Mouse (Mus musculus) liver, embryonic 11.5 days (tissue): ENCODE results near the gene Gm9944. TPM values are rescaled to one million over a fixed set of nuclear protein-coding genes. Genes with fewer than 3 reads are reported as not detected.

ENCODE experiments used
- ATAC-seq: fragments of 200-750 bp; cut with Nextera tagmentation; replicated peaks from 2 replicates; pipeline ENCODE4 v1.8.0; 2017; ENCODE audit warnings: moderate number of reproducible peaks, mild to moderate bottlenecking, moderate TSS enrichment, moderate library complexity; ENCODE audit not compliant: low FRiP score
- DNase-seq: peaks from one replicate; pipeline ENCODE4 v3.0.0-alpha.2; 2017; ENCODE audit warnings: low spot score
- H3K27ac ChIP-seq: fragments of 300-500 bp; sonication (generic); 2 replicates; pipeline ENCODE4 v1.5.1; 2014; ENCODE audit warnings: mild to moderate bottlenecking, low read depth, low read length, control low read depth
- H3K27me3 ChIP-seq: fragments of 300-500 bp; sonication (generic); replicated peaks from 2 replicates; pipeline ENCODE4 v1.6.1; 2014; ENCODE audit warnings: low read length, mixed read lengths; ENCODE audit not compliant: control insufficient read depth, insufficient read depth
- H3K36me3 ChIP-seq: fragments of 300-500 bp; sonication (generic); 2 replicates; pipeline ENCODE4 v1.6.1; 2014; ENCODE audit warnings: mild to moderate bottlenecking, low read length, moderate library complexity, mixed read lengths; ENCODE audit not compliant: control insufficient read depth, insufficient read depth
- H3K4me1 ChIP-seq: fragments of 300-500 bp; sonication (generic); replicated peaks from 2 replicates; pipeline ENCODE4 v1.6.1; 2014; ENCODE audit warnings: low read length, mixed read lengths; ENCODE audit not compliant: control insufficient read depth, insufficient read depth
- H3K4me2 ChIP-seq: fragments of 300-500 bp; sonication (generic); 2 replicates; pipeline ENCODE4 v1.6.1; 2014; ENCODE audit warnings: mild to moderate bottlenecking, control low read depth, moderate library complexity
- H3K4me3 ChIP-seq: fragments of 300-500 bp; sonication (generic); 2 replicates; pipeline ENCODE4 v1.5.1; 2014; ENCODE audit warnings: low read depth, low read length, control low read depth
- H3K9ac ChIP-seq: fragments of 300-500 bp; sonication (generic); 2 replicates; pipeline ENCODE4 v1.6.1; 2014; ENCODE audit warnings: low read depth, low read length, control low read depth
- H3K9me3 ChIP-seq: fragments of 300-500 bp; sonication (generic); 2 replicates; pipeline ENCODE4 v1.6.1; 2016; ENCODE audit warnings: low read length, inconsistent platforms, mixed read lengths; ENCODE audit not compliant: control insufficient read depth
- WGBS: fragments of 180-500 bp; shearing (Covaris S2); extraction: QIAGEN DNeasy Blood & Tissue Kit; methylation state at CpG from one replicate; pipeline ENCODE4 v1.1.7; 2014; 5-methylcytosine and 5-hydroxymethylcytosine counted together
- polyA plus RNA-seq: library from polyadenylated mRNA; unstranded; fragments of >200 nt; fragmentation: Nextera tagmentation; extraction: Ambion mirVana; gene quantifications from 2 replicates; pipeline ENCODE4 v1.2.1, GENCODE M21; 2014

Gm9944 gene
- polyA plus RNA-seq, 1 experiment from 2014 or later, result not detected

DNA sequence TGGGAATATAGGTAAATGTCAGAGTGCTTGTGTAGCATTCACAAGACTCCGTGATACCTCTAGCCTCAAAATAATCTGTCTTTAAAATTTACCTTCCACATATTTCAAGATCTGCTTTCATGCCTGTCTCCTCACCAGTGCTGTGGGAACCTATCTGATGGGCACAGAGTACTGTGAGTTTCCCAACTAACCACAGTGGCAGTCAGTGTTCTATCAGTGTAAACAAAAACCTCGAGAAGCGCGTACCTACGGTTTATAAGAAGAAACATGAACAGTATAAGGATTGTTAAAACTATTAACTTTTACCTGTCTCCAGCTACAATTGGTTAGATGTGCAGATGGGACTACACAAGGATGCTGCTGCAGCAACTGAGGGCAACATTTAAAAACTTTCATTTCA is 19.9 kb downstream of the Gm9944 start:
- Histone ChIP-seq H3K27me3 (no peaks in the 10 kb centered on the region), H3K4me3 (no peak overlapping the region), H3K9ac (no peak overlapping the region), H3K4me1 (no peaks in the 10 kb centered on the region), H3K27ac (no peak overlapping the region), H3K36me3 (no peaks in the 10 kb centered on the region), H3K9me3 (no peaks in the 10 kb centered on the region), H3K4me2 (no peak overlapping the region)
- no peak for ATAC-seq
- DNase-seq, result no peak
- 77% methylated on average over 5 of the region's 5 CpGs for WGBS

GRCm38 (mm10) chr4:144430723-144431122 is 22.4 kb downstream of the Gm9944 start:
- no peak for ATAC-seq
- H3K4me2 ChIP-seq, result no peak overlapping the region
- H3K27me3 ChIP-seq, result no peaks in the 10 kb centered on the region
- no peak overlapping the region for H3K27ac ChIP-seq
- no peak overlapping the region for H3K4me3 ChIP-seq
- H3K9ac ChIP-seq, result no peak overlapping the region
- no peaks in the 10 kb centered on the region for H3K9me3 ChIP-seq
- DNase-seq, result no peak
- H3K4me1 ChIP-seq, result no peaks in the 10 kb centered on the region
- 64% methylated on average over 2 of the region's 2 CpGs for WGBS
- H3K36me3 ChIP-seq, result no peaks in the 10 kb centered on the region

- 25% methylated on average over 3 of the region's 3 CpGs for WGBS
- H3K9me3 ChIP-seq, result no peaks in the 10 kb centered on the region
- no peak for DNase-seq
- no peak overlapping the region for H3K9ac ChIP-seq
- H3K4me1 ChIP-seq, result no peaks in the 10 kb centered on the region
- H3K36me3 ChIP-seq, result no peaks in the 10 kb centered on the region
- ATAC-seq, result no peak
- H3K27ac ChIP-seq, result no peak overlapping the region
- no peak overlapping the region for H3K4me3 ChIP-seq
- no peaks in the 10 kb centered on the region for H3K27me3 ChIP-seq
- H3K4me2 ChIP-seq, result no peak overlapping the region
Measured at GRCm38 (mm10) chr4:144428868-144429267, 24.2 kb downstream of the Gm9944 start.

DNA sequence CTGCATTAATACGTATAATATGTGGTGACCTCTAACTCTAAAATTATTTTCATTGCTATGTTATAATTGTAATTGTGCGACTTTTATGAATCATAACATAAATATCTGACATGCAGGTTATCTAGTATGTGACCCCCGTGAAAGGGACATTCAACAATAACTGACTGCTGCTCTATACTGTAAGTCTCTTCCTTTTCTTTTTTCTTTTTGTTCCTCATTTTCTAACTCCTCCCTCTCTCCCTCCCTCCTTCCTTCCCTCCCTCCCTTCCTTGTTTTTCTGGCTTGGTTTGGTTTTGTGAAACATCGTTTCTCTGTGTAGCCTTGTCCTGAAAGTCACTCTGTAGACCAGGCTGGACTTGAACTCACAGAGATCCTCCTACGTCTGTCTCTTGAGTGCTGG is 28.5 kb downstream of the Gm9944 start:
- Histone ChIP-seq H3K36me3 (no peaks in the 10 kb centered on the region), H3K27me3 (no peaks in the 10 kb centered on the region), H3K9me3 (no peaks in the 10 kb centered on the region), H3K4me1 (no peaks in the 10 kb centered on the region), H3K27ac (no peak overlapping the region), H3K4me2 (no peak overlapping the region), H3K4me3 (no peak overlapping the region), H3K9ac (no peak overlapping the region)
- ATAC-seq, result no peak
- WGBS, result 67% methylated on average over 5 of the region's 5 CpGs
- DNase-seq, result no peak

- Histone ChIP-seq H3K4me3 (no peak overlapping the region), H3K9me3 (no peaks in the 10 kb centered on the region), H3K4me1 (no peaks in the 10 kb centered on the region), H3K27me3 (no peaks in the 10 kb centered on the region), H3K4me2 (no peak overlapping the region), H3K9ac (no peak overlapping the region), H3K27ac (no peak overlapping the region), H3K36me3 (no peaks in the 10 kb centered on the region)
- ATAC-seq (no peak), DNase-seq (no peak)
Measured at GRCm38 (mm10) chr4:144420644-144421043, 32.5 kb downstream of the Gm9944 start.

DNA sequence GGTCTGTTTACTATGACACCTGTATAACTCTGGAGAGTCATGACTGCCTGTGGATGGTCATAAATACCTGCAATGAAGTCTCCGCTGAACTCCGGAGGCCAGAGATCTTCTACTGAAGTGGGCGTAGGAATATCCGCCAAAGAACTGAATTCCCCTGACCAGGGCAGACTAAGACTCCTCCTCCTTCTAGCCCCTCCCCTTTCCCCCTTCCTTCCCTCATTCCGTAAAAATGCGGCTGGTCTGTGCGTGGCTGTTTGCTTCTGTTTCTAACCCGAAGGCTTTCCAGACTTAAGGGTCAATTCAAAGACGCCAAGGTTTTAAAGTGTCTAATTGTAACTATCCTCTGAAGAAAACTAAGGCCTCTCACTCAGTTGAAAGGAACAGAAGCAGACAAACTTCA is 44.8 kb downstream of the Gm9944 start, which contains the start of gene Pramef12:
Gene Pramef12, minus strand, starts transcription at position 175 of the 400 bp plus-strand sequence.
- Histone ChIP-seq H3K9ac (no peak within 1 kb of the TSS), H3K27me3 (no peaks in the 10 kb centered on the region), H3K9me3 (no peaks in the 10 kb centered on the region), H3K4me1 (no peaks in the 10 kb centered on the region), H3K4me3 (no peak within 1 kb of the TSS), H3K36me3 (no peaks in the 10 kb centered on the region), H3K27ac (no peak within 1 kb of the TSS), H3K4me2 (no peak within 1 kb of the TSS)
- WGBS, result 59% methylated on average over 9 of the region's 9 CpGs
- no peak for DNase-seq
- no peak for ATAC-seq

DNA sequence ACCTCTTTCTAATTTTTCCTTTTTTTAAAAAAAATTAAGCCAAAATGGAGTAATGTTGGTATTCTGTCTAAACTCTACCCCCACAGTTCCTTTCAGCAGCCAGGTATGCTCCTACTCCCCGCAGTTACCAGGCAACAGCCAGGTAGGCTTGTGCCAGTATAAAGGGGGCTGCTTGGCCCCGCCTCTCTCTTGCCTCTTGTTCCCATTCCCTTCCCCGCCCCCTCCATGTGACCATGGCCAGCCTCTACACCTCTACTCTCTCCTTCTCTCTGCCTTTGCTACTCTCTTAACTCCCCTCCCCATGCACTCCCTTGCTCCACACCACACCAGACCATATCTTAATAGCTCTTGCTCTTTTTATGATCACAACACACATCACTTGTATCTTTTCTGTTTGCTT is 46.9 kb downstream of the Gm9944 start:
- no peak overlapping the region for H3K4me3 ChIP-seq
- no peak overlapping the region for H3K9ac ChIP-seq
- DNase-seq, result no peak
- ATAC-seq, result no peak
- WGBS, result 60% methylated on average over 3 of the region's 3 CpGs
- H3K9me3 ChIP-seq, result no peaks in the 10 kb centered on the region
- H3K4me2 ChIP-seq, result no peak overlapping the region
- no peaks in the 10 kb centered on the region for H3K36me3 ChIP-seq
- H3K4me1 ChIP-seq, result no peaks in the 10 kb centered on the region
- H3K27ac ChIP-seq, result no peak overlapping the region
- H3K27me3 ChIP-seq, result no peaks in the 10 kb centered on the region

- no peak overlapping the region for H3K9ac ChIP-seq
- peak overlapping the region; percentile 36 for H3K4me3 ChIP-seq
- peak; percentile 39 for DNase-seq
- no peaks in the 10 kb centered on the region for H3K9me3 ChIP-seq
- no peaks in the 10 kb centered on the region for H3K4me1 ChIP-seq
- H3K36me3 ChIP-seq, result no peaks in the 10 kb centered on the region
- H3K27ac ChIP-seq, result no peak overlapping the region
- no peaks in the 10 kb centered on the region for H3K27me3 ChIP-seq
- peak overlapping the region; percentile 51 for H3K4me2 ChIP-seq
- WGBS, result 6% methylated on average over 17 of the region's 17 CpGs
- ATAC-seq, result peak; percentile 71; the same call in 1 of the 2 replicates
Measured at GRCm38 (mm10) chr4:144404456-144405086, 48.5 kb downstream of the Gm9944 start.
